Mouse (Mus musculus) urinary bladder, postnatal 0 days (tissue): ENCODE measurements around the gene Dbt. TPM values are rescaled to one million over a fixed set of nuclear protein-coding genes. Genes with fewer than 3 reads are reported as not detected.

Experiments used
- polyA plus RNA-seq: library from polyadenylated mRNA; unstranded; fragments of >200 nt; fragmentation: Nextera tagmentation; extraction: Ambion mirVana; gene quantifications from 2 replicates; pipeline ENCODE4 v1.2.1, GENCODE M21; 2015

Dbt gene
- 9.4 and 9.7 TPM in 2 replicates for polyA plus RNA-seq

GRCm38 (mm10) chr3:116512904-116513716 lies at the start of gene Dbt:
Gene Dbt (plus strand): TSS chr3:116513070.

GRCm38 (mm10) chr3:116507772-116508351 lies 5.0 kb upstream of the Dbt start, which contains the start of gene Rtca:
Gene Rtca (minus strand): TSS chr3:116508208.

GRCm38 (mm10) chr3:116562408-116563094 lies 49.7 kb downstream of the Dbt start, which contains the start of gene Lrrc39:
Gene Lrrc39 (plus strand): TSS chr3:116562973.

GRCm38 (mm10) chr3:116594728-116595602 lies 82.1 kb downstream of the Dbt start, which contains the start of gene Sass6:
Gene Sass6 (plus strand): TSS chr3:116594982.

Other genes with a start within 250 kb of the Dbt start
- 2.6 and 2.8 TPM in 2 replicates for gene Cdc14a, start 89.0 kb upstream of the Dbt start, polyA plus RNA-seq
- gene Rtca, start 4.9 kb upstream of the Dbt start, polyA plus RNA-seq: 52.3 and 55.2 TPM in 2 replicates
- gene Lrrc39, start 49.9 kb downstream of the Dbt start, polyA plus RNA-seq: 0.19 and 0.34 TPM in 2 replicates
- 5.1 and 6.1 TPM in 2 replicates for gene Sass6, start 81.9 kb downstream of the Dbt start, polyA plus RNA-seq
- 13.0 and 14.3 TPM in 2 replicates for gene Trmt13, start 101.5 kb downstream of the Dbt start, polyA plus RNA-seq
- gene Mfsd14a, start 149.6 kb downstream of the Dbt start, polyA plus RNA-seq: 59.5 and 72.5 TPM in 2 replicates
- not detected in 2 replicates for gene Gm43191, start 168.2 kb downstream of the Dbt start, polyA plus RNA-seq
- gene Slc35a3, start 199.8 kb downstream of the Dbt start, polyA plus RNA-seq: 8.9 and 11.3 TPM in 2 replicates